Mouse (Mus musculus): ENCODE data around the gene Prr14l. TPM values are rescaled to one million over a fixed set of nuclear protein-coding genes. Genes with fewer than 3 reads are reported as not detected.
A peak's percentile ranks its signal among the peaks of the same experiment; 100 is the strongest.
"Not testable (repeated sequence)": the region's sequence is repeated elsewhere in the genome, so short reads cannot be mapped to it uniquely, and the experiment has no call there.

Gene Prr14l
- total RNA-seq, 2 experiments from 2014 or later: 31.8 to 34.6 TPM

GRCm38 (mm10) chr5:32745705-32746655 lies 108.1 kb downstream of the Prr14l start:
- intact Hi-C loops (cut with DNase I): no loop called here
- peak; percentile 56 to 90 for DNase-seq (ENCODE audit: extremely low spot score in 1 of 2, low spot score in 2 of 2)

- DNase-seq (ENCODE audit: extremely low spot score in 1 of 2, low spot score in 2 of 2): peak; percentile 76 to 85
- intact Hi-C loops (cut with DNase I): no loop called here
These were observed 111.9 kb downstream of the Prr14l start for GRCm38 (mm10) chr5:32742149-32742548.

- intact Hi-C loops (cut with DNase I): not testable (repeated sequence)
- DNase-seq (ENCODE audit: extremely low spot score in 1 of 2, low spot score in 2 of 2): peak in 1 of 2 experiments; percentile 61
These were observed 112.7 kb downstream of the Prr14l start for GRCm38 (mm10) chr5:32741377-32741776.

- DNase-seq (ENCODE audit: extremely low spot score in 1 of 2, low spot score in 2 of 2); intact Hi-C loops (cut with DNase I): not testable (repeated sequence)
These were observed 113.2 kb downstream of the Prr14l start for GRCm38 (mm10) chr5:32740850-32741249.

- DNase-seq (ENCODE audit: extremely low spot score in 1 of 2, low spot score in 2 of 2): no peak
- intact Hi-C loops (cut with DNase I): no loop called here
These were observed 113.9 kb downstream of the Prr14l start for GRCm38 (mm10) chr5:32740138-32740537.

Other genes starting within 250 kb of the Prr14l start
- 10 to 100 TPM; 14.8 to 17.2 TPM for gene Yes1, start 243.1 kb downstream of the Prr14l start, total RNA-seq (2021)
- gene Pisd, start 68.6 kb downstream of the Prr14l start, total RNA-seq (2021): 10 to 100 TPM; 46.3 to 50.2 TPM
- not detected for gene Gm20671, start 27.1 kb downstream of the Prr14l start, total RNA-seq (2021)
- 10 to 100 TPM; 57.2 to 57.9 TPM for gene Depdc5, start 9.4 kb upstream of the Prr14l start, total RNA-seq (2021)
- gene Ywhah, start 164.6 kb upstream of the Prr14l start, total RNA-seq (2021): 1,000 to 10,000 TPM in 1 of 2 experiments, 100 to 1,000 TPM in 1; 996 to 1,031 TPM
- under 1 TPM in 1 of 2 experiments, not detected in 1; 0.14 TPM for gene Slc5a1, start 250.0 kb upstream of the Prr14l start, total RNA-seq (2021)